Mouse (Mus musculus): ENCODE measurements around the gene Adgrv1.

Gene Adgrv1

GRCm38 (mm10) chr13:81425111-81425510, 207.8 kb downstream of the Adgrv1 start:
- DNase-seq (ENCODE audit: extremely low spot score, low read depth, low spot score): peak; percentile 31

- DNase-seq (ENCODE audit: extremely low spot score, low read depth, low spot score): no peak
Observed at GRCm38 (mm10) chr13:81424002-81424401, 209.0 kb downstream of the Adgrv1 start.

- no peak for DNase-seq (ENCODE audit: extremely low spot score, low read depth, low spot score)
Observed at GRCm38 (mm10) chr13:81407881-81408460, 225.0 kb downstream of the Adgrv1 start.

- DNase-seq (ENCODE audit: extremely low spot score, low read depth, low spot score): no peak
Observed at GRCm38 (mm10) chr13:81402826-81403225, 230.1 kb downstream of the Adgrv1 start.

GRCm38 (mm10) chr13:81402191-81402590, 230.8 kb downstream of the Adgrv1 start:
- no peak for DNase-seq (ENCODE audit: extremely low spot score, low read depth, low spot score)

- no peak for DNase-seq (ENCODE audit: extremely low spot score, low read depth, low spot score)
Observed at GRCm38 (mm10) chr13:81401742-81402141, 231.2 kb downstream of the Adgrv1 start.

GRCm38 (mm10) chr13:81385597-81386362, 247.2 kb downstream of the Adgrv1 start:
- DNase-seq (ENCODE audit: extremely low spot score, low read depth, low spot score): no peak

GRCm38 (mm10) chr13:81381835-81382234, 251.1 kb downstream of the Adgrv1 start:
- DNase-seq (ENCODE audit: extremely low spot score, low read depth, low spot score): no peak

- no peak for DNase-seq (ENCODE audit: extremely low spot score, low read depth, low spot score)
Observed at GRCm38 (mm10) chr13:81370801-81371456, 262.0 kb downstream of the Adgrv1 start.

- DNase-seq (ENCODE audit: extremely low spot score, low read depth, low spot score): no peak
Observed at GRCm38 (mm10) chr13:81370196-81370595, 262.8 kb downstream of the Adgrv1 start.

GRCm38 (mm10) chr13:81369564-81369963, 263.4 kb downstream of the Adgrv1 start:
- peak; percentile 8 for DNase-seq (ENCODE audit: extremely low spot score, low read depth, low spot score)

- no peak for DNase-seq (ENCODE audit: extremely low spot score, low read depth, low spot score)
Observed at GRCm38 (mm10) chr13:81368987-81369386, 264.0 kb downstream of the Adgrv1 start.

GRCm38 (mm10) chr13:81367681-81368376, 265.1 kb downstream of the Adgrv1 start:
- DNase-seq (ENCODE audit: extremely low spot score, low read depth, low spot score): no peak

- no peak for DNase-seq (ENCODE audit: extremely low spot score, low read depth, low spot score)
Observed at GRCm38 (mm10) chr13:81360338-81360737, 272.6 kb downstream of the Adgrv1 start.

GRCm38 (mm10) chr13:81358766-81359165, 274.2 kb downstream of the Adgrv1 start:
- DNase-seq (ENCODE audit: extremely low spot score, low read depth, low spot score): no peak

GRCm38 (mm10) chr13:81358365-81358764, 274.6 kb downstream of the Adgrv1 start:
- no peak for DNase-seq (ENCODE audit: extremely low spot score, low read depth, low spot score)

- no peak for DNase-seq (ENCODE audit: extremely low spot score, low read depth, low spot score)
Observed at GRCm38 (mm10) chr13:81357215-81357614, 275.7 kb downstream of the Adgrv1 start.

- no peak for DNase-seq (ENCODE audit: extremely low spot score, low read depth, low spot score)
Observed at GRCm38 (mm10) chr13:81354587-81354986, 278.4 kb downstream of the Adgrv1 start.

- no peak for DNase-seq (ENCODE audit: extremely low spot score, low read depth, low spot score)
Observed at GRCm38 (mm10) chr13:81352296-81352695, 280.7 kb downstream of the Adgrv1 start.

- no peak for DNase-seq (ENCODE audit: extremely low spot score, low read depth, low spot score)
Observed at GRCm38 (mm10) chr13:81351462-81352155, 281.3 kb downstream of the Adgrv1 start.
